Mouse (Mus musculus) forebrain, embryonic 10.5 days (tissue): ENCODE measurements at regions not wholly inside any gene's neighbourhood (a gene's known extent, or its start where the extent isn't known, plus 50 kb on each side); places are given as distances from the start of the nearest gene placed in this dataset.
A peak's percentile ranks its signal among the peaks of the same experiment; 100 is the strongest.

Experiments used
- DNase-seq: peaks from one replicate; pipeline ENCODE4 v3.0.0-alpha.2; 2017; ENCODE audit warnings: low spot score; ENCODE audit errors: extremely low spot score
- H3K27ac ChIP-seq: fragments of 300-500 bp; sonication (generic); 2 replicates; pipeline ENCODE4 v1.5.1; 2016; ENCODE audit warnings: mild to moderate bottlenecking
- H3K27me3 ChIP-seq: fragments of 300-500 bp; sonication (generic); 2 replicates; pipeline ENCODE4 v1.6.1; 2016; ENCODE audit warnings: mild to moderate bottlenecking; ENCODE audit not compliant: poor library complexity, severe bottlenecking
- H3K36me3 ChIP-seq: fragments of 300-500 bp; sonication (generic); replicated peaks from 2 replicates; pipeline ENCODE4 v1.6.1; 2016; ENCODE audit warnings: mild to moderate bottlenecking, moderate library complexity
- H3K4me1 ChIP-seq: fragments of 300-500 bp; sonication (generic); 2 replicates; pipeline ENCODE4 v1.6.1; 2016
- H3K4me3 ChIP-seq: fragments of 300-500 bp; sonication (generic); 2 replicates; pipeline ENCODE4 v1.5.1; 2016; ENCODE audit warnings: mild to moderate bottlenecking, moderate library complexity
- H3K9me3 ChIP-seq: fragments of 300-500 bp; sonication (generic); 2 replicates; pipeline ENCODE4 v1.6.1; 2016; ENCODE audit warnings: mild to moderate bottlenecking, moderate library complexity
- WGBS: fragments of 180-500 bp; shearing (Covaris S2); methylation state at CpG from one replicate; pipeline ENCODE4 v1.1.7; 2016; 5-methylcytosine and 5-hydroxymethylcytosine counted together

DNA sequence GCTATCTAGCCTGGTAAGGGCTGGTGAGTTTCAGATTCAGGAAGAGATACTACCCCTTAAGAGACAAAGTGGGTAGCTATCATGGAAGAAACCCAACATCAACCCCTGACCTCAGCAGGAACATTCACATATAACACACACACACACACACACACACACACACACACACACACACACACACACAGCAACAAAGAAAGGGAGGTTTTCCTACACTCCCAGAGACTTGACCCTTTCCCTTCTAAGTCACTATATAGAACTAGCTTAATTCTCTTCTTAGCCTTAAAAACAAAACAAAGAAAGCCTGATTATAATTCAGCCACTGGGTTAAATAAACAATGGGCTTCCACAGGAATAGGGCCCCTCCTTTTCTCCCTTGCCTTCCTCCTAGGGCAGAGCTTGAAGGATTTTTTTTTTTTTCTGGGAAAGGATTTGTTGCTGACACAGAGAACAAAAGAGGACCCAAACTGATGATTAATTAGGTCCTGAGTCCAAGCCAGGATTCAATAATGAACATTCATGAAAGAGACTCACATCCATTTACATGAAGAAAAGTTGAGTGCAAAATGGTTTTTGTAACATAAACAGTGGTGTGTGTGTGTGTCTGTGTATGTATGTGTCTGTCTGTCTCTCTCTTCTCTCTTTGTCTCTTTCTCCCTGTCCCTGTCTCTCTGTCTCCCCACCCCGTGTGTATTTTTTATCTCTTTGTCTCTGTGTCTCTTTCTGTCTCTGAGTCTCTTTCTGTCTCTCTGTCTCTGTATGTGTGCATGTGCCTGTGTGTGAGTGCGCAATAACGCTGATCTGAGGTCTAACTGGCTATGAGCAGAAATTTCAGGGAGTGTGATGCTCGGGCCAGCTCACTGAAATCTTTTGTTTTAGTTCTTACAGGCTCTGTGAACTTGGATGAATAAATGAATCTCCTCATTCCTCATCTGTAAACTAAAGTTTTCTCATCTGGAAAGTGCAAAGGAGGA is 108.3 kb upstream of the Spdl1 start:
- Histone ChIP-seq H3K36me3 (no peaks in the 10 kb centered on the region), H3K27ac (peak overlapping the region; percentile 59), H3K4me3 (no peak overlapping the region), H3K9me3 (no peaks in the 10 kb centered on the region), H3K4me1 (peaks cover 20% of the 10 kb centered on the region), H3K27me3 (peaks cover 3% of the 10 kb centered on the region; the same call in 1 of the 2 replicates)
- WGBS: 67% methylated on average over 4 of the region's 4 CpGs
- DNase-seq: no peak

DNA sequence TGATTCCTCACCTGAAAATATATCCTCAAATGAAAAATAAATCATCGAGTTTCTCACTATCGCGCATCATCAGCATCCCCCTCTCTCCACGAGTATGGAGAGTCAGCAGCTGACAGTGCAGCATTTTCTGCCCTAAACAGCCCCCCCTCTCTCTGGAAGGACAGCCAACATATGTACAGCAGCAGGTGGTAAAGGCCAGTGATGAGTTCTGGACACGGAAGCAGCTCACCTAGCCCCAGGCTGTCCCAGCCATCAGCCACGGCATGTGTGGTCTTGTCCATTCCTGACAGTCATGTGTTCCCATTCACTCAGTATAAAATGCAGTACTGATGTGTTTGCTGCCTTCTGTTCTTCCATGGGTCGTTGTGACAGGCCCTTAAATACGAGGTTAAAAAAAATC is 106.7 kb upstream of the Spdl1 start:
- no peak overlapping the region for H3K27ac ChIP-seq
- no peaks in the 10 kb centered on the region for H3K9me3 ChIP-seq
- no peaks in the 10 kb centered on the region for H3K36me3 ChIP-seq
- WGBS: 82% methylated on average over 8 of the region's 8 CpGs
- H3K4me3 ChIP-seq: no peak overlapping the region
- H3K27me3 ChIP-seq: peaks cover 3% of the 10 kb centered on the region; the same call in 1 of the 2 replicates
- H3K4me1 ChIP-seq: peaks cover 20% of the 10 kb centered on the region
- no peak for DNase-seq

GRCm38 (mm10) chr11:34939002-34939401 is 105.6 kb upstream of the Spdl1 start:
- no peak for DNase-seq
- peaks cover 3% of the 10 kb centered on the region; the same call in 1 of the 2 replicates for H3K27me3 ChIP-seq
- 83% methylated on average over 4 of the region's 4 CpGs for WGBS
- H3K4me1 ChIP-seq: peaks cover 20% of the 10 kb centered on the region
- H3K36me3 ChIP-seq: no peaks in the 10 kb centered on the region
- no peaks in the 10 kb centered on the region for H3K9me3 ChIP-seq
- H3K27ac ChIP-seq: no peak overlapping the region
- no peak overlapping the region for H3K4me3 ChIP-seq

GRCm38 (mm10) chr11:34932191-34932590 is 98.8 kb upstream of the Spdl1 start:
- Histone ChIP-seq H3K9me3 (peaks cover 3% of the 10 kb centered on the region; the same call in 1 of the 2 replicates), H3K27me3 (no peaks in the 10 kb centered on the region), H3K36me3 (no peaks in the 10 kb centered on the region), H3K4me3 (no peak overlapping the region), H3K27ac (no peak overlapping the region), H3K4me1 (no peaks in the 10 kb centered on the region)
- no peak for DNase-seq

- 81% methylated on average over 1 of the region's 1 CpGs for WGBS
- Histone ChIP-seq H3K9me3 (peaks cover 5% of the 10 kb centered on the region; the same call in 1 of the 2 replicates), H3K4me1 (no peaks in the 10 kb centered on the region), H3K27me3 (no peaks in the 10 kb centered on the region), H3K4me3 (no peak overlapping the region), H3K36me3 (no peaks in the 10 kb centered on the region), H3K27ac (no peak overlapping the region)
- no peak for DNase-seq
Measured at GRCm38 (mm10) chr11:34917175-34917574, 83.7 kb upstream of the Spdl1 start.

DNA sequence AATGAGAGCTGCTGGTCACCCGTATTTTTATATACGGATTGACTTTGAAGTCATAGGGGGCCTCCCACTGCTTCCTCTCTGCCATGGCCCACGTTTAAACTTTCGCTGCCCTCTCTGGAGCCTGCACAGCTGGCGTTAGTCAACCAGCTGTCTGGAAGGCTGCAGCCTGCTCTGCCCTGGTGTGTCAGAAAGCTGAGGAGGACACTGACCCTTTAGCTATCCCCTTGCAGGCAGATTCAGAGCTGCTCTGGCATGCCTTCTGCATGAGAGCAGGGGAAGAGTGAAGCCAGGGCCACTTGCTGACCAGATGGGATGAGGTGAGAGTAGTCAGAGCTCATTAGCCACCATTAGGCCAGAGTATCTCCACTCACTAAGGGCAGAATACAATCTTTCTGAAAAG is 76.4 kb upstream of the Spdl1 start:
- no peaks in the 10 kb centered on the region; the same call in 1 of the 2 replicates for H3K27me3 ChIP-seq
- peaks cover 21% of the 10 kb centered on the region for H3K4me1 ChIP-seq
- no peak overlapping the region for H3K27ac ChIP-seq
- WGBS: 59% methylated on average over 5 of the region's 5 CpGs
- H3K9me3 ChIP-seq: no peaks in the 10 kb centered on the region
- no peaks in the 10 kb centered on the region for H3K36me3 ChIP-seq
- DNase-seq: no peak
- H3K4me3 ChIP-seq: no peak overlapping the region

- Histone ChIP-seq H3K36me3 (no peaks in the 10 kb centered on the region), H3K27me3 (no peaks in the 10 kb centered on the region), H3K4me1 (no peaks in the 10 kb centered on the region), H3K9me3 (no peaks in the 10 kb centered on the region), H3K4me3 (no peak overlapping the region), H3K27ac (no peak overlapping the region)
- DNase-seq: no peak
- WGBS: 81% methylated on average over 4 of the region's 4 CpGs
Measured at GRCm38 (mm10) chr11:34904271-34904670, 70.8 kb upstream of the Spdl1 start.

DNA sequence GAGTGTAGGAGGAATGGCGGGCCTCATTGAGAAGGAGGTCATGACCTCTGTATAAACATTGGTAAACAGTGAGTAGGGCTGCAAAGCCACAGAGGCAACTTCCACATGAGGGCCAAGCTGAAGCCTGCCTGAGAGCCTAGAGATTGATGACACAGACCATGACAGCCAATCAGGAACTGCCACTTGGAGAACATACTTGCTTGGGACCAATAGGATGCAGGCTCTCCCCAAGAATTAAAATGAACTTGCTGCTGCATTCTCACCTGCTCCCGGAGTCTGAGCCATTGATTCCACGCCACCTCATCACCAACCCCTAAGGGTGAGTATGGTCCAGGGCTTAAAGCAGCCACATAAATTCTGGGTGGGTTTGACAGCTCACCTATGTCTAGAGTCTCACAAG is 66.0 kb upstream of the Spdl1 start:
- no peak for DNase-seq
- Histone ChIP-seq H3K36me3 (no peaks in the 10 kb centered on the region), H3K9me3 (no peaks in the 10 kb centered on the region), H3K27ac (no peak overlapping the region), H3K4me3 (no peak overlapping the region), H3K4me1 (no peaks in the 10 kb centered on the region), H3K27me3 (no peaks in the 10 kb centered on the region)
- whole genome bisulfite sequencing: 75% methylated on average over 3 of the region's 3 CpGs

GRCm38 (mm10) chr11:34895624-34896023 is 62.2 kb upstream of the Spdl1 start:
- Histone ChIP-seq H3K4me1 (no peaks in the 10 kb centered on the region), H3K4me3 (no peak overlapping the region), H3K36me3 (no peaks in the 10 kb centered on the region), H3K9me3 (no peaks in the 10 kb centered on the region), H3K27me3 (no peaks in the 10 kb centered on the region), H3K27ac (no peak overlapping the region)
- DNase-seq: no peak
- WGBS: 81% methylated on average over 7 of the region's 7 CpGs

DNA sequence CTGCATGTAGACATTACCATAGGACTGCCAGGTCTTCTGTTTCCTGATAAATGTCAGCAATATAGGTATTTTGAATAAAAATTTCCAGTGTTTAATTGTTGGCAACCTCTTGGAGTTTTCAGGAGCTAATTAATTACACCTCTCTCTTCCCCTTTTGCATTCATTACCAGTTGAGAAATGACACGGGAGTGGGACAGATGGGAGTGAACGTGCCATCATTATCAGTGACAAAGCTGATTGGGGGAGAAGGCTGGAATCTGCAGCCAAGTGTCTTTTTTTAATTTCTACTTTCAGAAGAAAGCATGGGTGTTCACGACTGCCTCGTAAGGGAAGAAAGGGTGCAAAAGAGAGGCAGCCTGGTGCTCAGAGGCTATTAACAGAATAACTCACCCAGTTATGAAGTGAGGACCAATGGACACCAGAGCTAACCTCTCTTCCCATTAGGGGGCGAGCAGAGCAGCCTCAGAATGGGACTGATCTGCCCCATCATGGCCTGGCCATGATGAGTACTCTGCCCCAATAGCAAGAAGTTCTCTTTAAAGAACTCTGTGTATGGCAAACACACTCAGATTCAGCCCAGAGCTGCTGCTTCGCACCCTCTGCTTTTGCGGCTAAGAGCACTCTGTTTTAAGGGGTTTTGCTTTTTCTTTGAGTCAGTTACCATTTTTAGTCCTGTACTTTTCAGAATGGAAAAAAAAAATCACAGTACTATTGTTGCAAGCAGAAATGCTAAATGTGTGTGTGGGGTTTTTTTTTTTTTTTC is 55.1 kb upstream of the Spdl1 start:
- Histone ChIP-seq H3K4me3 (no peak overlapping the region), H3K9me3 (no peaks in the 10 kb centered on the region), H3K27me3 (no peaks in the 10 kb centered on the region), H3K36me3 (no peaks in the 10 kb centered on the region), H3K4me1 (no peaks in the 10 kb centered on the region), H3K27ac (no peak overlapping the region)
- no peak for DNase-seq
- WGBS: 84% methylated on average over 7 of the region's 7 CpGs

DNA sequence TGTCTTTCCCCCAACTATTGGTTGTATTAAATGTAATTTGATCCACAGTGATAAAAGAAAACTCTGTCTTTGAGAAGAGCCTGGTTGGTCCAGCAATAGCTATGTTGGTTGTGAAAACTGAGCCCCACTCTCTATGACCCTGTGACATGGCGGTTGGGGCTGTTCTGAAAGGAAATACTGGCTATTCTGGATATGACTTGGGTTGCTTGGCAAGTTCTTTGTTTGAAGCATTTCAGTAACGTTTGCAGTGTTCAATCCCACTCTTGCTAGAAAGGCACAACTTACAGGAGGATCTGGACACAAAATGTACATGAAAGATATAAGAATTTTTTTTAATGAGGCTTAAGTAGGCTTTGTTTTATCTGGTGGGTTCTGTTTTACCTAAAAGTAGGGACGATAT is 54.1 kb upstream of the Spdl1 start:
- Histone ChIP-seq H3K36me3 (no peaks in the 10 kb centered on the region), H3K27ac (no peak overlapping the region), H3K27me3 (peaks cover 3% of the 10 kb centered on the region), H3K9me3 (no peaks in the 10 kb centered on the region), H3K4me3 (no peak overlapping the region), H3K4me1 (no peaks in the 10 kb centered on the region)
- DNase-seq: no peak
- 81% methylated on average over 3 of the region's 3 CpGs for WGBS
